Mouse (Mus musculus) spleen, embryonic (tissue): ENCODE data around the gene Banf1.

Experiments
- CTCF ChIA-PET: fragments of 350-600 bp; sonication (Branson Sonifier 250); formaldehyde crosslinking; loops from one replicate; lab custom pipeline; 2022; lab: Charles Lee

Gene Banf1

GRCm38 (mm10) chr19:5367053-5367359, at the start of gene Banf1:
Gene Banf1 (minus strand): TSS chr19:5367168.
- CTCF ChIA-PET = interaction anchor here (0.7 kb wide), 1 partner anchor 29 kb away, joined by 3 read pairs; no protein-coding TSS in a partner anchor

- CTCF ChIA-PET = no interaction called here
These were observed 47.6 kb upstream of the Banf1 start for GRCm38 (mm10) chr19:5414534-5414957.

DNA sequence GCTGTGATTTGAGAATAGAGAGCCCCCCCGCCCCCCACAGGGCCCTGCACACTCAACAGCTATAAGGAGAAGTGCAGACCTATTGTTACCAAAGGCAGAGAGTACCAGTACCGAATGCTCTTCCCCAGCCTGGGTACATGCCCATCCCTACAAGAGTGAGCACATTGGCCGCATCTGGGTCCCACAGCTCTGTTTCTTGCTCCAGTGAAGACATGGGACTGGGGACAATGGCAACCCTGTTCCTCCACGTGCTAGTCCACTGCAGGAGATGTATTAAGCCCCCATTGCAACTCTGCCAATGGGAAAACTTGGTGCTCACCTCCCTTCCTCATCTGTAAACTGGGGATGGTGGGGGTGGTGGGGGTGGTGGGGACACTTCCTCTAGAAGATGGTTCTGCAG, 46.9 kb upstream of the Banf1 start:
- CTCF ChIA-PET = no interaction called here

GRCm38 (mm10) chr19:5411961-5412360, 45.0 kb upstream of the Banf1 start:
- CTCF ChIA-PET = no interaction called here

GRCm38 (mm10) chr19:5410641-5411040, 43.7 kb upstream of the Banf1 start:
- CTCF ChIA-PET = no interaction called here

DNA sequence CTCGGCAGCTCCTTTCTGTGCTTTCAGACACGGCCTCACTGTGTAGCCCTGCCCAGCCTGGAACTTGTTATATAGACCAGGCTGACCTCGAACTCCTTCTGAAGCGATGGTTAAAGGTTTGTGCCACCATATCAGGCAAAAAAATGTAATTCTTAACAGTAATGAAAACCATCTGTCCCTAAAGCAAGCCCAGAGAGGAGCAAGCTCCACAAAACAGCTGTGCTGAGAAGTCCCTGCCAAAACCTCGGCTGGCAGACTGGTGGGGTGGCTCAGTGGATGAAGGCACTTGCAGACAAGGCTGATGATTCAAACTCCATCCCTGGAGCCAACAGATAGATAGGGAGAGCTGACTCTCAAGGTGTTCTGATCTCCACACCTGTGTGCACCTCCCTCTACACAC, 42.1 kb upstream of the Banf1 start:
- CTCF ChIA-PET = interaction anchor here (1.0 kb wide), 1 partner anchor 13 kb away, joined by 3 read pairs; no protein-coding TSS in a partner anchor

DNA sequence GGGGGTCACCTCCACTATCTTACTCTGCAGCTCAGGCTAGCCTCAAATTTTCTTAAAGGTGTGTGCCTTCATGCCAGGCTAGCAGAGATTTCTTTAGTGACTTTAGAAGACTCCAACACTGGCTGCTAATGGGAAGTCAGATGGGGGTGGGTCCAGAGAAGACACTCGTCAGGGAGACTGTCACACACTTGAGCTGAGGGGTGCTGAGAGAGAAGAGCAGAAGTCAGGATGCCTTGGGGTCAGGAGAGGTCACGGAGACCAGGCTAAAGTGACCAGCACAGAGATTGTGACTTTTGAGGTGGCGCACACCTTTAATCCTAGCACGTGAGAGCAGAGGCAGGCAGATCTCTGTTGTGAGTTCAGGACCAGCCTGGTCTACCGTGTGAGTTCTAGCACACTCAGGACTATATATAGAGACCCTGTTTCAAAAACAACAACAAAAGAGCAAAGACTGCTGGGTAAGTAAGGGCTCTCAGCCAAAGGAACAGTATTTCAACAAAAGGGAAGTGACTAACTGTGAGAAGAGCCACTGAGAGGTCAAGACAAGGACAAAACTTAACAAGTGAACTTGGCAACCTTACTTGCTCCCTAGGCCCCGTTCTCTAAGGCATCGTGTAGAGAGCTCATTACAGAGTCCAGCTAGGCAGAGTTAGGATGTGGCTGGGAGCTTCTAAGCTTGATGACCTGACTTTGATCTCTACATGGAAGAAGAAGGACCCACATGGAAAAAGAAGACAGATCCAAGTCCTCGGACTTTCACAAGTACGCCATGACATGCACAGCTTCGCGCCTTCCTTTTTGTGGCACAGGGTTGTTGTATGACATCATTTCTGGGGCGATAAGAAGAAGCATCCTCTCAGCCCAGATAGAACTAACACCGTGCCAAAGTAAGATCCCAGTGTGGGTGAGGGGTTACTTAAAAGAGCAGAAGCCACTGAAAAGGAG, 41.4 kb upstream of the Banf1 start:
- CTCF ChIA-PET = interaction anchor here (1.0 to 1.3 kb wide), 2 partner anchors 13 to 16 kb away, joined by 3 to 5 read pairs; partner anchors contain the start of gene Drap1

GRCm38 (mm10) chr19:5407133-5407532, 40.2 kb upstream of the Banf1 start:
- CTCF ChIA-PET = interaction anchor here (1.0 to 1.4 kb wide), 3 partner anchors 17 to 40 kb away, joined by 4 to 5 read pairs (median 4); partner anchors contain the start of genes Drap1 and Fosl1

DNA sequence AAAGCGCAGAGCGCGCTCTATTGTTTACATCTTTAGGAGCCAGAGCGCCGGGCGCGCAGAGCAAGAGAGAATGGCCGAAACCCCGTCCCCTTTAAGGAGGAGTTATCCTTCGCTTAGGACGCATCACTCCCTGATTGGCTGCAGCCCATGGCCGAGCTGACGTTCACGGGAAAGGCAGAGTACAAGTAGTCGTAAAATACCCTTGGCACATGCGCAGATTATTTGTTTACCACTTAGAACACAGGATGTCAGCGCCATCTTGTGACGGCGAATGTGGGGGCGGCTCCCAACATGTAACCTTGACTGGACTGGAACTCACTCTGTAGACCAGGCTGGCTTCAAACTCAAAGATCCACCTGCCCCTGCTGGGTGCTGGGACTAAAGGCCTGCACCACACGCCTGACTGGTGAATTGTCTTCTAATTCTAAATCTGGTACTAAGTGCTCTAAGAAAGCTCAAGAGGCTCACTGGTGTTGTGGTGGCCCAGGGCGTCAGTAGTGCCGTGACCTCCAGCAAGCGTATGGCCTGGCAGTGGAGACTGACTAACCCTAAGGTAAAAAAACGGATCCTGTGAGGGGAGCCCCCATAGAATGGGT, 39.7 kb upstream of the Banf1 start:
- CTCF ChIA-PET = interaction anchor here (0.9 to 1.4 kb wide), 6 partner anchors 16 to 41 kb away, joined by 3 to 5 read pairs (median 4); partner anchors contain the start of genes Drap1 and Fosl1

- CTCF ChIA-PET = interaction anchor here (0.6 to 1.4 kb wide), 6 partner anchors 15 to 180 kb away, joined by 3 to 4 read pairs (median 4); partner anchors contain the start of gene Fosl1
These were observed 39.0 kb upstream of the Banf1 start for GRCm38 (mm10) chr19:5405924-5406323.

- CTCF ChIA-PET = no interaction called here
These were observed 35.3 kb upstream of the Banf1 start, which contains the start of gene Tsga10ip for GRCm38 (mm10) chr19:5402293-5402692. Gene Tsga10ip (minus strand): TSS chr19:5402526.

DNA sequence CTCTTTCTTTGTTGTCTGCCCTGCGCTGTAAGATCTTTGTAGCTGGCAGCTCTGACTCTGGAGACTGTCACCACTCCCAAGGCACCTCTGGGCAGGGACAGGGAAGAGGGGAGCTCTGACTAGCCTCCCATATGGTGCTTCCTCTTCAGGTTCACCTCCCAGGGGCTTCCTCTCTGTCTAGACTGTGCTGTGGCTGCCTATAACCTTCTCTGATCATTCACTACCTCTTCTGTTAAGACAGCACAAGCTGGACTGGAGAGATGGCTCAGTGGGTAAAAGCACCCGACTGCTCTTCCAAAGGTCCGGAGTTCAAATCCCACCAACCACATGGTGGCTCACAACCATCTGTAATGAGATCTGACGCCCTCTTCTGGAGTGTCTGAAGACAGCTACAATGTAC, 34.1 kb upstream of the Banf1 start:
- CTCF ChIA-PET = interaction anchor here (0.6 kb wide), 1 partner anchor 1619 kb away, joined by 3 read pairs; no protein-coding TSS in a partner anchor

- CTCF ChIA-PET = no interaction called here
These were observed 28.4 kb upstream of the Banf1 start for GRCm38 (mm10) chr19:5395371-5395770.

- CTCF ChIA-PET = no interaction called here
These were observed 27.2 kb upstream of the Banf1 start for GRCm38 (mm10) chr19:5394168-5394567.

GRCm38 (mm10) chr19:5392892-5393291, 25.9 kb upstream of the Banf1 start:
- CTCF ChIA-PET = interaction anchor here (0.6 kb wide), 1 partner anchor 106 kb away, joined by 5 read pairs; no protein-coding TSS in a partner anchor

- CTCF ChIA-PET = interaction anchor here (0.6 to 1.2 kb wide), 5 partner anchors 13 to 427 kb away, joined by 3 to 4 read pairs (median 3); no protein-coding TSS in a partner anchor
These were observed 23.4 kb upstream of the Banf1 start for GRCm38 (mm10) chr19:5390416-5390815.

DNA sequence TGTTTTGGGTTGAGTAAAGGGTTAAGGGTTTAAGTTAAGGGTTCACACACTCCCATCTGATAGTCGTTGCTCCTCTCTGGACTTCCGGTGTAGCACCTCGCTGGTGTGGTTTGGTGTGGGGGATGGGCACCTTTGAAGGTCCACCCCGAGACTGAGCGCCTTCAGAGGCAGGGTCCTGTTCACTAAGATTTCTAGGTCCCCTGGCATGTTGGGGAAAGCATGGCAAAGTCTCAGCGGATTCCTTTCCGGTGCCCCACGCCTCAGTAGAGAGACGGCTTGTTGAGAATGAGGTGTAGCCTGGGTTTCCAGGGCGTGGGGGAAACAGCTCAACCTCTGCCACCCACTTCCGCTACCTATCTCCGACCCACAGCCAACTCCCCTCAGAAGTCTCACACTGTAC, 22.7 kb upstream of the Banf1 start:
- CTCF ChIA-PET = interaction anchor here (1.1 kb wide), 2 partner anchors 15 to 16 kb away, joined by 3 to 4 read pairs; no protein-coding TSS in a partner anchor

- CTCF ChIA-PET = interaction anchor here (0.6 kb wide), 1 partner anchor 96 kb away, joined by 3 read pairs; no protein-coding TSS in a partner anchor
These were observed 21.7 kb upstream of the Banf1 start, which contains the start of gene Sart1 for GRCm38 (mm10) chr19:5388588-5389242. Gene Sart1 (minus strand): TSS chr19:5388703.

GRCm38 (mm10) chr19:5388011-5388441, 21.1 kb upstream of the Banf1 start:
- CTCF ChIA-PET = interaction anchor here (0.6 kb wide), 1 partner anchor 95 kb away, joined by 3 read pairs; no protein-coding TSS in a partner anchor

GRCm38 (mm10) chr19:5384715-5385114, 17.7 kb upstream of the Banf1 start:
- CTCF ChIA-PET = no interaction called here

DNA sequence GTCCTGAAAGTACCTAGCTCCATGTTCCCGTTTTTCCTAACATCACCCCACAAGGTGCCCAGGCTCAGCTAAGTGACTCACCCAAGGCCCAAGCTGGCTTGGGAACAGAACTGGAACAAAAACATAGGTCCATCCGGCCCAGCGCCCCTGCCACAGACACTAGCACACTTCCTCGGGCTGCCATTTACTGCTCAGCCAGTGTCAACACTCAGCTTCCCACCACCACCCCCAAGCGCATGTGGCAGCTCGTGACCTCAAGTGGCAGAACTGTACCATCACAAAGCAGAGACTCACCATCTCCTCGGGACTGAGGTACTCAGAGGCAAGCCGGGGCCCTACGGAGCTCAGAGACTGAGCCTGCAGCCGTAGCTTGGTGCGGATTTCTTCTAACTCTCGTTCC, 16.4 kb upstream of the Banf1 start:
- CTCF ChIA-PET = no interaction called here
